Mouse (Mus musculus) E14TG2a.4 (cell line): ENCODE data around the gene Med29.

Experiments
- CTCF ChIP-seq: conservative IDR thresholded peaks from 2 replicates; pipeline ENCODE4 v1.5.1; 2014; ENCODE audit warnings: low read length
- NANOG ChIP-seq: IDR thresholded peaks from 2 replicates; pipeline ENCODE4 v1.6.1; 2014; ENCODE audit warnings: borderline replicate concordance, low read length, mixed read lengths
- POU5F1 ChIP-seq: IDR thresholded peaks from 2 replicates; pipeline ENCODE4 v1.6.1; 2014; ENCODE audit warnings: low read length, borderline replicate concordance

GRCm38 (mm10) chr7:28383606-28384005, 8.9 kb downstream of the Med29 start:
- no peak for TF ChIP-seq CTCF
- no peak for TF ChIP-seq POU5F1
- TF ChIP-seq NANOG: no peak
